Mouse (Mus musculus) MEL (cell line): ENCODE measurements at regions not wholly inside any gene's neighbourhood (a gene's known extent, or its start where the extent isn't known, plus 50 kb on each side); places are given as distances from the start of the nearest gene placed in this dataset.

Experiments
- CTCF ChIP-seq, 3 experiments: IDR thresholded peaks in 2 of 3; conservative IDR thresholded peaks in 1 of 3; 2 replicates each; pipeline ENCODE4 v1.5.1; 2011 to 2012; ENCODE audit warnings: low read length in 3 of 3, low read depth in 2 of 3, mild to moderate bottlenecking in 2 of 3, improper control_type of control experiment in 1 of 3, inconsistent platforms in 1 of 3, mixed read lengths in 1 of 3, moderate library complexity in 1 of 3; ENCODE audit not compliant: control insufficient read depth in 1 of 3, insufficient read depth in 1 of 3, poor library complexity in 1 of 3, severe bottlenecking in 1 of 3
- ETS1 ChIP-seq: IDR thresholded peaks from 2 replicates; pipeline ENCODE4 v1.6.1; 2012; ENCODE audit warnings: low read depth, mild to moderate bottlenecking, inconsistent platforms, low read length, improper control_type of control experiment, moderate library complexity
- HCFC1 ChIP-seq: IDR thresholded peaks from 2 replicates; pipeline ENCODE4 v1.6.1; 2012; ENCODE audit warnings: low read depth, mild to moderate bottlenecking, inconsistent platforms, low read length, improper control_type of control experiment, moderate library complexity
- KAT2A ChIP-seq: conservative IDR thresholded peaks from 2 replicates; pipeline ENCODE4 v1.6.1; 2012; ENCODE audit warnings: low read depth, low read length, improper control_type of control experiment, inconsistent platforms
- MAFK ChIP-seq: IDR thresholded peaks from 2 replicates; pipeline ENCODE4 v1.6.1; 2011; ENCODE audit warnings: low read depth, mild to moderate bottlenecking, low read length, improper control_type of control experiment, borderline replicate concordance
- MEF2A ChIP-seq: IDR thresholded peaks from 2 replicates; pipeline ENCODE4 v1.6.1; 2014; ENCODE audit warnings: low read depth, mild to moderate bottlenecking, inconsistent platforms, low read length, improper control_type of control experiment; ENCODE audit not compliant: poor library complexity, insufficient replicate concordance, severe bottlenecking; ENCODE audit errors: extremely low read depth
- NELFE ChIP-seq: IDR thresholded peaks from 2 replicates; pipeline ENCODE4 v1.6.1; 2011; ENCODE audit warnings: low read depth, low read length, improper control_type of control experiment
- POLR2A ChIP-seq, 2 experiments: IDR thresholded peaks; 2 replicates each; pipeline ENCODE4 v1.6.1; 2011 to 2012; ENCODE audit warnings: low read length in 2 of 2, mild to moderate bottlenecking in 2 of 2, control low read depth in 1 of 2, improper control_type of control experiment in 1 of 2, low read depth in 1 of 2, moderate library complexity in 1 of 2; ENCODE audit not compliant: control insufficient read depth in 1 of 2, insufficient read depth in 1 of 2, poor library complexity in 1 of 2
- POLR2AphosphoS2 ChIP-seq: IDR thresholded peaks from 2 replicates; pipeline ENCODE4 v1.6.1; 2011; ENCODE audit warnings: low read length, improper control_type of control experiment
- UBTF ChIP-seq: IDR thresholded peaks from 2 replicates; pipeline ENCODE4 v1.6.1; 2012; ENCODE audit warnings: low read depth, mild to moderate bottlenecking, inconsistent platforms, low read length, improper control_type of control experiment, moderate library complexity, borderline replicate concordance; ENCODE audit not compliant: insufficient read depth
- USF1 ChIP-seq: IDR thresholded peaks from 2 replicates; pipeline ENCODE4 v1.6.1; 2014; ENCODE audit warnings: low read depth, mild to moderate bottlenecking, inconsistent platforms, low read length, improper control_type of control experiment, moderate library complexity
- ZC3H11A ChIP-seq: IDR thresholded peaks from 2 replicates; pipeline ENCODE4 v1.6.1; 2012; ENCODE audit warnings: low read depth, mild to moderate bottlenecking, inconsistent platforms, low read length, improper control_type of control experiment
- ZNF384 ChIP-seq: IDR thresholded peaks from 2 replicates; pipeline ENCODE4 v1.6.1; 2012; ENCODE audit warnings: low read depth, mild to moderate bottlenecking, inconsistent platforms, low read length, improper control_type of control experiment

- no peak for TF ChIP-seq MAFK
- TF ChIP-seq KAT2A, result no peak
- no peak for TF ChIP-seq CTCF (IDR thresholded peaks at IDR 0.05 in 2 of 3, conservative IDR thresholded peaks at IDR 0.05 in 1 of 3; ENCODE audit: control insufficient read depth in 1 of 3, insufficient read depth in 1 of 3, low read depth in 2 of 3, low read length in 3 of 3, poor library complexity in 1 of 3, severe bottlenecking in 1 of 3)
- no peak for TF ChIP-seq ETS1
- TF ChIP-seq USF1, result no peak
- no peak for TF ChIP-seq POLR2A (IDR thresholded peaks at IDR 0.05; ENCODE audit: control insufficient read depth in 1 of 2, insufficient read depth in 1 of 2, low read depth in 1 of 2, low read length in 2 of 2, poor library complexity in 1 of 2)
- no peak for TF ChIP-seq HCFC1
- no peak for TF ChIP-seq NELFE
- no peak for TF ChIP-seq MEF2A
- no peak for TF ChIP-seq UBTF
- TF ChIP-seq ZC3H11A, result no peak
- no peak for TF ChIP-seq ZNF384
- TF ChIP-seq POLR2AphosphoS2, result no peak
Measured at GRCm38 (mm10) chr3:9888051-9888450, 199.9 kb upstream of the Gm9833 start.
